18 mouse cellular contexts compared by ENCODE assay signal in genomic region chr5:125658959-125659749, GRCm38 (mm10).
DNase-seq lines count a peak whose midpoint lies in the region; ATAC-seq lines count a peak whose summit lies in the region.
"Had no signal": no experiment of that assay in that cellular context is flagged by ENCODE, and none has a peak within 500 bp of the region (broad histone marks: within the 10 kb centered on the region; RNA-seq: fewer than 3 reads in every experiment).

No protein-coding gene starts in this region.

- no peak overlapping the region for H3K27ac ChIP-seq in hindbrain, embryonic 10.5 days
- no peak overlapping the region for H3K27ac ChIP-seq in hindbrain, embryonic 16.5 days (ENCODE audit: low read depth, low read length)
- no peak overlapping the region for H3K27ac ChIP-seq in embryonic facial prominence, embryonic 10.5 days (replicated peaks)
- peak overlapping the region; percentile 72 for H3K27ac ChIP-seq in forebrain, embryonic 15.5 days (replicated peaks)
- H3K27ac ChIP-seq: hindbrain, embryonic 15.5 days had no signal

- H3K4me2 ChIP-seq in hindbrain, embryonic 16.5 days (ENCODE audit: low read length) = no peak overlapping the region
- H3K4me2 ChIP-seq in forebrain, embryonic 15.5 days (replicated peaks) = 0 out of 2 replicates have a peak overlapping the region, but pooled peaks have one; percentile 6
- H3K4me2 ChIP-seq: heart, embryonic 11.5 days; hindbrain, embryonic 15.5 days had no signal

- H3K9ac ChIP-seq in hindbrain, embryonic 16.5 days (ENCODE audit: low read depth, low read length) = no peak overlapping the region
- H3K9ac ChIP-seq in forebrain, embryonic 15.5 days (replicated peaks) = no peak overlapping the region
- H3K9ac ChIP-seq: hindbrain, embryonic 15.5 days; liver, postnatal 0 days had no signal

- H3K27me3 ChIP-seq in hindbrain, embryonic 10.5 days (ENCODE audit: insufficient read depth, poor library complexity, severe bottlenecking) = no peaks in the 10 kb centered on the region
- H3K27me3 ChIP-seq in hindbrain, embryonic 16.5 days (replicated peaks; ENCODE audit: control insufficient read depth, insufficient read depth, low read length) = no peaks in the 10 kb centered on the region
- H3K27me3 ChIP-seq in embryonic facial prominence, embryonic 10.5 days (replicated peaks; ENCODE audit: low read depth, poor library complexity, severe bottlenecking) = no peaks in the 10 kb centered on the region
- no peaks in the 10 kb centered on the region for H3K27me3 ChIP-seq in forebrain, embryonic 15.5 days
- H3K27me3 ChIP-seq: hindbrain, embryonic 15.5 days had no signal

- no peaks in the 10 kb centered on the region for H3K36me3 ChIP-seq in hindbrain, embryonic 10.5 days
- H3K36me3 ChIP-seq in hindbrain, embryonic 16.5 days (ENCODE audit: control insufficient read depth, insufficient read depth, low read length) = no peaks in the 10 kb centered on the region
- H3K36me3 ChIP-seq in embryonic facial prominence, embryonic 10.5 days (replicated peaks) = no peaks in the 10 kb centered on the region
- H3K36me3 ChIP-seq in forebrain, embryonic 15.5 days = no peaks in the 10 kb centered on the region
- H3K36me3 ChIP-seq: hindbrain, embryonic 15.5 days had no signal

- peaks cover 16% of the 10 kb centered on the region for H3K4me1 ChIP-seq in hindbrain, embryonic 10.5 days (replicated peaks)
- peaks cover 8% of the 10 kb centered on the region; the same call in 1 of the 2 replicates for H3K4me1 ChIP-seq in hindbrain, embryonic 16.5 days (ENCODE audit: control insufficient read depth, insufficient read depth, low read depth, low read length)
- H3K4me1 ChIP-seq in embryonic facial prominence, embryonic 10.5 days = no peaks in the 10 kb centered on the region
- peaks cover 19% of the 10 kb centered on the region for H3K4me1 ChIP-seq in forebrain, embryonic 15.5 days

- 26% methylated on average over 14 of the region's 14 CpGs for WGBS in hindbrain, embryonic 10.5 days
- 24% methylated on average over 14 of the region's 14 CpGs for WGBS in hindbrain, embryonic 16.5 days
- WGBS in embryonic facial prominence, embryonic 10.5 days = 46% methylated on average over 14 of the region's 14 CpGs
- WGBS in forebrain, embryonic 15.5 days = 8% methylated on average over 14 of the region's 14 CpGs

- ATAC-seq in hindbrain, embryonic 16.5 days = no peak
- peak; percentile 80 for ATAC-seq in forebrain, embryonic 15.5 days (replicated peaks)
- ATAC-seq: CD4-positive, CD25-positive, alpha-beta regulatory T cell, adult 4 months; liver, postnatal 0 days had no signal

- no peaks in the 10 kb centered on the region for H3K9me3 ChIP-seq in hindbrain, embryonic 10.5 days
- H3K9me3 ChIP-seq in hindbrain, embryonic 16.5 days (ENCODE audit: control insufficient read depth, low read length) = no peaks in the 10 kb centered on the region
- no peaks in the 10 kb centered on the region for H3K9me3 ChIP-seq in embryonic facial prominence, embryonic 10.5 days
- no peaks in the 10 kb centered on the region for H3K9me3 ChIP-seq in forebrain, embryonic 15.5 days
- H3K9me3 ChIP-seq: hindbrain, embryonic 15.5 days had no signal

- DNase-seq in hindbrain, embryonic 10.5 days (ENCODE audit: low spot score) = peak; percentile 3
- peak; percentile 3 for DNase-seq in Muller cell, postnatal 12 days (ENCODE audit: inconsistent ontology term)
- peak; percentile 11 for DNase-seq in embryonic facial prominence, embryonic 10.5 days (ENCODE audit: low spot score)
- no peak for DNase-seq in right cerebral cortex, postnatal 4 days
- DNase-seq in frontal cortex, adult 2 months (ENCODE audit: extremely low spot score in 1 of 2, low spot score in 1 of 2) = no peak
- DNase-seq in lung, postnatal 25 days (ENCODE audit: low spot score) = no peak
- DNase-seq: adrenal gland, postnatal 36 days; cerebellum, adult 2 months; heart, postnatal 10 days; kidney, adult 11 months; liver, postnatal 0 days; lung, postnatal 10 days; thymus, postnatal 14 days had no signal

- no peak overlapping the region for H3K4me3 ChIP-seq in hindbrain, embryonic 10.5 days
- no peak overlapping the region for H3K4me3 ChIP-seq in hindbrain, embryonic 16.5 days (ENCODE audit: low read length)
- H3K4me3 ChIP-seq in embryonic facial prominence, embryonic 10.5 days = no peak overlapping the region
- H3K4me3 ChIP-seq in forebrain, embryonic 15.5 days = no peak overlapping the region
- H3K4me3 ChIP-seq: hindbrain, embryonic 15.5 days had no signal

Comparison
In these comparisons a context has a peak if more than half of its experiments do, and no peak if none do; other contexts are left out.
1. DNase-seq: peak in hindbrain, embryonic 10.5 days (single experiment), Muller cell, postnatal 12 days (single experiment) and embryonic facial prominence, embryonic 10.5 days (single experiment); none in right cerebral cortex, postnatal 4 days (single experiment), frontal cortex, adult 2 months (0 of 2) and lung, postnatal 25 days (single experiment).